Mouse (Mus musculus) heart, adult 9 months (tissue): ENCODE results near the gene Lrrc20.
A peak's percentile ranks its signal among the peaks of the same experiment; 100 is the strongest.
"Not testable (repeated sequence)": the region's sequence is repeated elsewhere in the genome, so short reads cannot be mapped to it uniquely, and the experiment has no call there.

Source experiments
- DNase-seq, 2 experiments: peaks; one replicate each; pipeline ENCODE4 v3.0.0; 2022; ENCODE audit warnings: low spot score in 2 of 2

Gene Lrrc20

DNA sequence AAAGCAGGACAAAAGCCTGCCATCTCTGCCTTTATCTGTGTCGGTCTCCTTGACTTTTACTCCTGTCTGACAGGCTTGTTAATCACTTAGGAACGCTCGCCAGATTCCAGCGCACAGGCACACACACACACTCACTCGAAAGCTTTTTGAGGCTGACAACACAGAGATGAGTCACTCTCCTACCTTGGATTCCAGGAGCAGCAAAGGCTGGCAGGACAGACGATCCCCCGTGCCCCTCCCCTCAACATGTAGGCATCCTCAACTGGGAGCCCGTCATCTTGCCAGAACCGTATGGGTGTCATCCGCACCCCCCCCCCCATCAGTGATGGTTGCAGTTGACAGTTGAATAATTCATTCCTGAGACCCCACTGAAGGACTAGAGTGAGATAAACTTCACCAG lies 94.6 kb downstream of the Lrrc20 start:
- no peak for DNase-seq

DNA sequence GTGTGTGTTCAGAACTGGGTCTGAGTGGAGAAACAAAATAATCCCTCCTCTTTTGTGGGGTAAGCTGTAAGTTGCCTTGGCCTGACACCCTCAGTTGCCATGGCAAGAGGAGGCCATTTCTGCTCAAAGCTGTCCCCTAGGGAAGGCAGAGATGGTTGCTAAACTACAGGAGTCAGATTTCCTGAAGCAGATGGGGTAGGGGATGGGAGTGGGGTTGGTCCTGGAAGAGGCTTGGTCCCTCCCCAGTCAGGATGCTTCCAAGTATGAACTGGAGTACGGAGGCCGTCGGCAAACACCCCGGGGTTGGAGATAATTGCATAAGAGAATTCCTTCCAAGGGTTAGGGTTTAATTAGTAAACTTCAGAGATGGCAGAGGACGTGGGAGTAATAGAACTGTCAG lies 96.5 kb downstream of the Lrrc20 start:
- DNase-seq: no peak

DNA sequence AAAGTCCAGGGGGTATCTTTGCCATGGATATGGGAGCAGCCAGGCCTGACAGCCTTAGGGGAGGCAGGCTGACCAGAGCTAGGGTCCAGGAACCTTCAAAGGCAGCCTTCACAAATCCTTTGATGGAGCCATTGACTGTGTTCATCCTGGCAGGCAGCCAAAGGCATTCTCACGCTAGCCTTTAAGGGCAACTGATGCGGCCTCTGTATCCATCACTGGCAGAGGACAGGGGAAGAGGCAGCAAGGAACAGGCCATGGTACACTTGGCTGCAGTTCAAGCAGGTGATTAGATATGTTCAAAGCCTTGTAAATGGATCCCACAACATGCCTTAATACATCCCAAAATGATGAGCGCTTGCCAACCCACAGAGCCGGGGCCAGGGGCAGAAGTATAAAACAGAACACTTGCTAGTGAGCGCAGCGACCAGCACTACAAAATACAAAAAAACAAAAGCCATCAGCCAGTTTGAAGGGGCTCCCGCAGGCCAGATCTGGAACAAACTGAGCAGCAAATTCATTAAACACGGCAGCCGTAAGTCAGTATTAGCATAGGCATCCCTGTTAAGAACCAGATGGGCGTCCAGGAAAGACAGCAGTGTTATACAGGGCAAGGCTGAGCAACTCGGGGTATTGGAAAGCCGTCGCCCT lies 100.6 kb downstream of the Lrrc20 start:
- no peak for DNase-seq

DNA sequence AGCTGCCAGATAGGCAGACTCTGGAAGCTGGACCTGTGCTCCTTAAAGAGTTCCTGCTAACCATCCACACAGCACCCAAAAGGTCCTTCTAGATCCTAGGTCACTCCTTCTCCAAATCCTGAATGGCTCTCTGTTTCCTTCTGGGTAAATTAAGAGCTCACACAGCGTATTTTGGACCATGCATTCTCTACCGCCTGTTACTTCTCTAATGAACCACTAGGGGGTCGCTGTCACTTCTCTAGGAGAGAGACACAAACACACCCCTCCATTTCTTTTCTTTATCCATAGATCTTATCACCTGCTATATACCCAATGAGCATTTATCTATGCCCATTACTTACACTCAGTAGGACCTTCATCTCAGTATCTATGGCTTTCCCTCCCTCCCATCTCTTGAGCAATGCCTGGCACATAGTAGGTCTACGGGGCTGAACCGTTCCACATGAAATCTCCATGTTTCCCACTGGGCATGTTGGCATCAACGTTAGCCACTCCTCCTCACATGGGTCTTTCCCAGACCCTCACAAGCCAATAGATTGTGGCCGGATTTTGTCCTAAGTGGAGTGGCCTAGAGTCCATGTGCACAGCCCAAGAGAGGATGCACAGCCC lies 111.7 kb downstream of the Lrrc20 start:
- DNase-seq: no peak

DNA sequence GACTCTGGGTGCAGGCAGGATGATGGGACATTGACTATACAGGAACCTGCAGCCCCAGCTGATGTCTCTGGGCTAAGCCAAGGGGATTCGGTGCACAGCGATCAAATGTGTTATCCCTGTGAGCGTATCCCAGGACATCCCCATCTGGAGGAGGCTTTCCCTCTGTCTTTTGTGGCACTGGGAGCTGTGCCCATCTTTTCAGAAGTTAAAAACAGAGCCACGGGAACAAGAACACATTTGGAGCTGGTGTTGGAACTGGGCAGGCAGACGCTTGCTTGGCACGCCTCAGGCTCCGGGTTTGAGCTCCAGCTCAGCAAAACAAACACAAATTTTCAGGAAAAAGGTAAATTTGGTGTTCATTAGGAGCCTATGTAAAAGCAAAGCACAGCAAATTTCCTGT lies 122.4 kb downstream of the Lrrc20 start:
- no peak for DNase-seq

DNA sequence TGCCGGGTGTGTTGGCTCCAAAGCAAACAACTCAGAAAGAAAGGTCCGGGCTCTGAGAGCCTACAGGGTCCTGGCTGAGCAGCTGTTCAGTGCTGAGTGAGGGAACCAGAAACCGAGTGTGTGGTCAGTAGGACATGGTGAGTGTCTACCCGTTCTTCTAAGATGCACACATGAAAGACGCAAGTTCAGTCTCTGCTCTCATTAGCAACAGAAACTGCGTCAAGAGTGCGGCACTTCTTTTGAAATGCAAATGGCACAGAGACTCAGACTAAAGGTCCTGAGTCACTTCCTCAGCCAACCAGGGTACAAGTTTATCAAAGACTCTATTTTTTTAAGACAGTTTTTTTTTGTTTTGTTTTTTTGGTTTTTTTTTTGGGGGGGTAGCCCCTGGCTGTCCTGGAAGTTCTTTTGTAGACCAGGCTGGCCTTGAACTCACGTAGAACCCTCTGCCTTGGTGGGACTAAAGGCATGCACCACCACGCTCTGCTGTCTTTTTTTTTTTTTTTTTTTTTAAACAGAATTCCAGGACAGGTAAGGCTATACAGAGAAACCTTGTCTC lies 124.0 kb downstream of the Lrrc20 start:
- DNase-seq: no peak

DNA sequence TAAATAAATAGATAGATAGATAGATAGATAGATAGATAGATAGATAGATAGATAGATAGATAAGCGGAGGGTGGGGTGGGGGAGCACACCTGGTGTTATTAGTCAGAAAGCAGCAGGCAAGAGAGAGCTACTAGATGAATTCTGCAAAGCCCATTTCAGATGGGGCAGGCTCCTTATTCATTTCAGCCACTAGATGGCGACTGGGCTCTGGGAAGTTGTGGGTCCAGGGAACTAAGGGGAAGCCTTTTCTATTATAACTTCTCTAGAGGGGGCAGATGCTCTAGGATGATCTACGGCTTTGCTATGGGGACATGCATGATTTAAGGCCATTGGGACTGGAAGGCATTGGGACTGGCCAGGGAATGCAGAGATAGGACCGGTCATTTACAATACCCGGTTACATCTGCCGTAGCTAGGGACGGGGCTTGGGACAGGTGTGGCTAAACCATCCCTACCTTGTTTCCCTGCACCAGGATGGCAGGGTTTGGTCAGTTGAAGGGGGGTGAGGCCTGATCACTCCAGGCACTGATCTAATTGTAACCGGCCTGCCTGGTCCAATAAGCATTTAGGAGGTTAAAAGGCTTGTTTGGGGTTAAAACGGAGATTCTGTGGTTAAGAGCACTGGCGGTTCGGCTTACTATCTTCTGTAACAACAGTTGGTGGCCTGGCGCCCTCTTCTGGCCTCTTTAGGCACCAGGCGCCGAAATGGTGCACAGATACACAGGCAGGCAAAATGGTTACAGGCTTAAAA lies 126.9 kb downstream of the Lrrc20 start:
- peak in 1 of 2 experiments; percentile 32 for DNase-seq

DNA sequence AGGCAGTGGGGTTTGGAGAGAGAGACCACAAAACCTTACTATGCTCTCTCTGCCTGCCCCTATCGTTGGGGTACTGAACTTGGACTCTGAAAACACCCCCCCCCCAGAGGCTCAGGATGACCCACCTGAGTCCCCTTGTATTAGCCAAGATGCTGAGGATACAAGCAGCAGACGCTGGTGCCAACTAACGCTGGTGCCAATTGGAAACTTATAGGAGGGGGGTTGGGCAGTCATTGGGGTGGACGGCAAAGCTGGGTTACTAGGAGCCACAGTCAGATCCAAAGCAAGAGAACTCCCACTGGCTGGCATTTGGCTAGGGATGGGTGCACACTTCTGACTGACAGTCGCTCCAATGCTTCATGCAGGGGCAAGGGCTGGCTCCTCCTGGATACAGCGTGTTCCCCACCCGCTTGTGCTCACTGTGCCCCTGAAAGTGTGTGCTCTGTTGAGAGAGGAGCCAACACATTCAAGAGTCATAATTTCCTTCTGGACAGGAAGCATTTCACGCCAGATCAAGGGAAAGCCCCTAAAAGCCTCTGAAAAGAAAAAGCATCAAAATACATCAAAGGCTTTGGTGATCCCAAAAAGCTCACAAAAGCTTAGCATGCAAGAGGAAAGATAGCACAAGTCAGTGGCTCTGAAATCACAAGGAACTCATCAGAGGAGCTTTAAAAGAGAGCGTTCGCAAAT lies 128.9 kb downstream of the Lrrc20 start:
- DNase-seq: no peak

DNA sequence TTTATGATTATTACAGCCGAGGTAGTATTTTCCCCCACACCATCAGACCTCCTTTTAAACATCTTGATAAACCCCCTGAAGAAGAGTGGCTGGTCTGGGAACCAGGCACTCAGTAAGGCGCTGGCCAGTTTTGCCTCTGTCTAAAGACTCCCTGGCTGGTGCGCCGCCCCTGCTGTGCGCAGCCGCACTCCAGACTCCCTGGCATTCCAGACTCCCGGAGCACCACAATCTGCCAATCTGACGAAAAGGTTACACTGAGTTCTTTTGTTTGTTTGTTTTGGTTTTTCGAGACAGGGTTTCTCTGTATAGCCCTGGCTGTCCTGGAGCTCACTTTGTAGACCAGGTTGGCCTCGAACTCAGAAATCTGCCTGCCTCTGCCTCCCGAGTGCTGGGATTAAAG lies 129.8 kb downstream of the Lrrc20 start:
- DNase-seq: not testable (repeated sequence)

DNA sequence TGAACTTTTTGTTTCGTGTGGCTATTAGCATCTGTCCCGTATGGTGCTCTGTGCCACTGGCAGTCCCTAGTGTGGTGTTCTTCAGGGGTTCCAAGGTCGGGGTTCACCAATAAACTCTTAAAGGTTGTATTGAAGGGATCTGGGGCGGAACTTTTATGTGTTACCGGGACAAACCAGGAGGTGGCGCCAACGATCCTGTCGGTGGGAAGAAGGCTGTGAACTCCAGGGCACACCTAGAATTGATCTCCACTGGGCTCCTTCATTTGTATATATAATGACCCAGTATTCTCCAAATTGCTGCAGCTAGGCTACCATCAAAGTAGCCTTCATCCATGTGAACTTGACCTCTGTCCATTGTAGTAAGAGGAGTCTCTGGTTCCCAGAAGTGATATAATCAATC lies 130.2 kb downstream of the Lrrc20 start:
- peak in 1 of 2 experiments; percentile 50 for DNase-seq

DNA sequence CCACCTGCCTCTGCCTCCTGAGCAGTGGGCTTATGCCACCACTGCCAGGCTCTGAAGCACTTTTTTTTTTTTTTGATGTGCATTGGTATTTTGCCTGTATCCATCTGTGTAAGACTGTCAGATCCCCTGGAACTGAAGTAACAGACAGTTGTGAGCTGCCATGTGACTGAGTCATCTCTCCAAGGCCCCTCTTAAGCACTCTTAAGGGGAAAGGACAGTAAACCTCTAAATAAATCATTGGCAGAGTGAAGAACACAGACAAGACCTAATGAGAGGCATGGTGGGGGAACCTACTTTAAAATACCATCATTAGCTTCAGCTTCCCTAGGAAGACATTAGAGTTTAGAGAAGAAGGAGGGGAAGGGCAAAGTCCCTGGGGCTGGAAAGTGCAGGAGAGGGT lies 132.6 kb downstream of the Lrrc20 start:
- DNase-seq: no peak

DNA sequence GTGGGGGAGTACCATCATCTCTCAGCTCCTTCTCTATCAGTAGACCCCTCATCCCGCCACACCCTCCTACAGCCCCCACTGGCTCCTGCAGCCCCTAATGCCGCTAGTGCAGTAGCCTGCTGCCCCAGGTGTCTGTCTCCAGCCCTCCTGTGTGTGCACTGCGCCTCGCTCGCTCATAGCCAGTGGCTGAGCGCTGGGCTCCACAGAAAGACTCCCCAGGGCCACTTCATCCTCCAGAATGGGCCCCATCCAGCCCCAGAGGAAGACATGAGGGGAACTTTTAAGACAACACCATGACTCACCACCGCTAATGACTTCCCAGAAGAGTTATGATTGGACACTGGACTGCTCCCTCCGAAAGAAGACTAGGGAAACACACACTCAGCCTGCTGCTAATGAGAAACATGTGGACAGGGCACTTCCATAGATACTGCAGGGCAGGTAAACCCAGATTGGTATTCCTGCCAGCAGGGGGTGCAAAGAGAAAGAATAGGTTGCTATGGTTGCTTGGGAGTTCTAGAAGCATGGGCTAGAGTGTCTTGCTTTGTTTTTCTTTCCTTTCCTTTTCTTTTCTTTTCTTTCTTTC lies 135.1 kb downstream of the Lrrc20 start:
- no peak for DNase-seq

DNA sequence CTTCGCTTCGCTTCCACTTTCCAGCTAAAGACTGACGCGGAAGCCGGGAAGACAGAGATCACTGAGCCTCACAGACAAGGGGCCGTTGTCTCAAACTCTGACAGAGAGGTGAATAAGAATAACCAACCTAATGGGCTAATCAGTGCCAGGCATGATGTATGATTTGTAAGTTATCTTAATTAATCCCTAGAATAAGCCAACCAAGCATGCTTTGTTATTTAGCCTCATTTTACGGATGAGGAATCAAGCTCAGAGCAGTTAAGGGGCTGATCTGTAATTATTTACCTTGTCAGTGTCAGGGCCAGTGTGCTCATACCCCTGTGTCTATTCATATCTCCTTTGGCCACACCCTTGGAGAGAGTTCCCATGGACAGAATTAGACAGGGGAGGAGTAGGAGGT lies 138.7 kb downstream of the Lrrc20 start:
- DNase-seq: no peak

DNA sequence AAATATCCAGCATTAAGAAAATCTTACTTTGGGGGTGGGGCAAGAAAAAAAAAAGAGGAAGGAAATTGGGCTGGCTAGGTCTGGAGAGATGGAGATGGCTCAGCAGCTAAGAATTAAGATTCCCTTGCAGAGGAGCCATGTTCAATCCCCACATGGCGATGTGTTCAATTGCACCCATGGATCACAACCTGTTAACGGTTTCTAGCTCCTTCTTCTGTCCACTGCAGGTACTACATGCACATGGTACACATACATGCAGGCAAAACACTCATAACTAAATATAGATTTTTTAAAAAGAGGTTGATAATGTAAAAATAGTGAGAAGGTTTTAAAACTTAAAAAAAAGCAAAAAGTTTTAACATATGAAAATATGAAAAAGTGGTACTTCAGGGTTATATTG lies 142.9 kb downstream of the Lrrc20 start:
- no peak for DNase-seq

DNA sequence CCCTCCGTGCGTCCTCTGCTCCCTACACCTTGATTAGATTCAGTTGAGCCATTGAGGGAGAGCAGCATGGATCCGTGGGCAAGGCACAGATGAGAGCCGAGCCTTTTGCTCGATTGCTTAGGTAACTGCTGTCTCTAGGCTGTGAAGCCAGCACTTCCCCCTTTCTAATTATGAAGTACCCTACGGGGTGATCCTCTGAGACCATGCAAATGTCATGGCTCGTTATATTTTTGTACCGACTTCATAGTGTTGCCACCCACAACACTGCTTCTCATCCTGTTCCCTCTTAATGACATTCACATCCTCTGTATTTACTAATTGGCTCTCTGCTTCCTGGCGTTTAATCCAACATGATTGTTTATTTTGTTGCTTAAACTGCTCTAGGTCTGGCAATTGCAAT lies 146.1 kb downstream of the Lrrc20 start:
- DNase-seq: no peak

DNA sequence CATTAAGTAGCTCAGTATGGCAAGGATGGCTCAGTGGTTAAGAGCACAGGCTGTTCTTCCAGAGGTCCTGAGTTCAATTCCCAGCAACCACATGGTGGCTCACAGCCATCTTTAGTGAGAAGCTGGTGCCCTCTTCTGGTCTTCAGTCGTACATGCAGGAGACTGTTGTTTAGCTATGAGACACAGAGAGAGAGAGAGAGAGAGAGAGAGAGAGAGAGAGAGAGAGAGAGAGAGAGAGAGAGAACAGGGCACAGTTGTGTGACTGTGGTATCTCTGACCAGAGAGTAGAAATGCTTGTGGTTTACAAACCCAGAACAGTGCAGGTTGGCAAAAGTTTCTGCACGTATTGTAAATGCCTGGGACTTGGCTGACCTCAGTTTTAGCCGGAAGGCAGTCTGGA lies 148.3 kb downstream of the Lrrc20 start:
- DNase-seq: not testable (repeated sequence)

DNA sequence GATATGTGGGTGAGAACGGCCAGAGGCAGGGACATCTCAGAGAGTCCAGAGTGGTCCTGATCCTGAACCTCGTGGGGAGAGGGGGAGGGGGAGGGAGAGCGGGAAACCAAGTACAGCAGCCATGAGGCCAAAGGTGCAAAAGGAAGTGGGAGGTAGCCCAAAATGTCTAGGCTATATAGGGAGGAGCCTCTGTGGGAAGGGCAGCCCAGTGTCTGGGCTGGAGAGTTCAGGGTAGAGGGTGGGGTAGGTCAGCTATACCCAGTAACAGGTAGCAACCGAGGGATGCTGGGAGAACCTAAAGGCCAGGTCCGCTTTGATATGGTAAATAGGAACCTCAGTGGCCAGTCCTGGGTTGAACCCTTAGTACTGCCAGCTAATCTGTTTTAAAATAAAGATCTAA lies 149.2 kb downstream of the Lrrc20 start:
- DNase-seq: no peak

DNA sequence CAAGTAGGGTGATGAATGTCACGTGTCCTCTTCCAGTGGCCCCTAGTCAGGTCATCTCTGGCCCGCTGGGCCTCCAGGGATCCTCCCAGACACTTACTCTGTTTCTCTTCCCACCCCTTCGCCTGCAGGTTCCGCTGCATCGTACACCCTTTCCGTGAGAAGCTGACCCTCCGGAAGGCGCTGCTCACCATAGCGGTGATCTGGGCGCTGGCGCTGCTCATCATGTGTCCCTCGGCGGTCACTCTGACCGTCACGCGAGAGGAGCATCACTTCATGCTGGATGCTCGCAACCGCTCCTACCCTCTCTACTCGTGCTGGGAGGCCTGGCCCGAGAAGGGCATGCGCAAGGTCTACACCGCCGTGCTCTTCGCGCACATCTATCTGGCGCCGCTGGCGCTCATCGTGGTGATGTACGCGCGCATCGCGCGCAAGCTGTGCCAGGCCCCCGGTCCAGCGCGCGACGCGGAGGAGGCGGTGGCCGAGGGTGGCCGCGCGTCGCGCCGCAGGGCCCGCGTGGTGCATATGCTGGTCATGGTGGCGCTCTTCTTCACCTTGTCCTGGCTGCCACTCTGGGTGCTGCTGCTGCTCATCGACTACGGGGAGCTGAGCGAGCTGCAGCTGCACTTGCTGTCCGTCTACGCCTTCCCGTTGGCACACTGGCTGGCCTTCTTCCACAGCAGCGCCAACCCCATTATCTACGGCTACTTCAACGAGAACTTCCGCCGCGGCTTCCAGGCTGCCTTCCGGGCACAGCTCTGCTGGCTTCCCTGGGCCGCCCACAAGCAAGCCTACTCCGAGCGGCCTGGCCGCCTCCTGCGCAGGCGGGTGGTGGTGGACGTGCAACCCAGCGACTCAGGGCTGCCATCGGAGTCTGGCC lies 150.0 kb downstream of the Lrrc20 start:
- no peak for DNase-seq

DNA sequence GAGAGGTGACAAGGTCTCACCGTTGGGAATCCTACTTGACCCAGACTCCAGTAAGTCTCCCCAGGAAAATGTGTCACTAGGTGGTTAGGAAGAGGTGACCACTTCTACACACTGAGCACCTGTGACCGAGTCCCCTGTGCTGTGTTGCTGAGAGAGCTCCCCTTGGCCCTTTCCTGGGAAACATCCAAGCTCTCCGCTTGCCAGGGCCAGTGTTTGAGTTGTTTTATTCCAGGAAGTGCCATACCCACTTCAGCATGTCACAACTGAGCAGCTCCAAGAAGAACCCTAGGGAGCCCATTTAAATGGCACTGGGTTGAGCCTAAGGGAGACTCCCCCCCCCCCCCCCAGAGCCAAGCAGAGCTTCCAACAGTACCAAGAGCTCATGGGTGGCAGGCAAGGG lies 150.9 kb downstream of the Lrrc20 start:
- DNase-seq: no peak

DNA sequence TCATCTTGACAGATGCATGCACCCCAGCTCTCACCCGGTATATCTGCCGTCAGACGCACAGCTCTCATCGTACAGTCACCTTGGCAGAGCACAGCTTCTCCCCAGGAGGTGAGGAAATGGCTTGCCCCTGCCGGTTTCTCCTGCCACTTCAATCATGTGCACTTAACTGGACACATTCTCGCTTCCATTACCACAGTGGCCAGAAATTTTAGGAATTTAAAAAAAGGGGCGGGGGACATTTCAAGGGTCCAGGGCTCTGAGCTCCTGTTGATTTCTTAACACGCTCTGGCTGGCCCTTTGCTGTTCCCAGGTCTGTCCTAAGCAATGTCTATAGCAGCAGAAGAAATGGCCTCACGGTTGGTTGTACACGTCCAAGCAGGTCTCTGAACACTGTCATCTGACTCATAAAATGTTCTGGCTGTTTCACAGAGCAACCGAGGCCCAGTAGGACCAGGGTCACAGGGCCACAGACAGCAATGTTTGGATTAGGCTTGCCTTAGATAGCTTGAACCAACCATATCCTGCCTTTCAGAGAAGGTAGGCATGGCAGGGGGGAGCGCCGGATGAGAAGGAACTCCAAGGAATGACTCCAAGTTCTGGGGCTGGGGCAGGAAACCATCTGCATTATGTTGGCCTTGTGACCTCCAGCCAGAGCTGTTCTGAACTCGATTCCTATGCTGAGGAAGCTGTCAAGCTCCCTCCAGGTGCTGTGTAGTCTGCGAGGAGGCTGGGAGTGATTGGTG lies 151.8 kb downstream of the Lrrc20 start:
- no peak for DNase-seq
